Mouse (Mus musculus): ENCODE results near the gene Filip1. TPM values are rescaled to one million over a fixed set of nuclear protein-coding genes. Genes with fewer than 3 reads are reported as not detected.
A peak's percentile ranks its signal among the peaks of the same experiment; 100 is the strongest.

Gene Filip1
- total and polyA plus RNA-seq, 3 experiments = not detected

DNA sequence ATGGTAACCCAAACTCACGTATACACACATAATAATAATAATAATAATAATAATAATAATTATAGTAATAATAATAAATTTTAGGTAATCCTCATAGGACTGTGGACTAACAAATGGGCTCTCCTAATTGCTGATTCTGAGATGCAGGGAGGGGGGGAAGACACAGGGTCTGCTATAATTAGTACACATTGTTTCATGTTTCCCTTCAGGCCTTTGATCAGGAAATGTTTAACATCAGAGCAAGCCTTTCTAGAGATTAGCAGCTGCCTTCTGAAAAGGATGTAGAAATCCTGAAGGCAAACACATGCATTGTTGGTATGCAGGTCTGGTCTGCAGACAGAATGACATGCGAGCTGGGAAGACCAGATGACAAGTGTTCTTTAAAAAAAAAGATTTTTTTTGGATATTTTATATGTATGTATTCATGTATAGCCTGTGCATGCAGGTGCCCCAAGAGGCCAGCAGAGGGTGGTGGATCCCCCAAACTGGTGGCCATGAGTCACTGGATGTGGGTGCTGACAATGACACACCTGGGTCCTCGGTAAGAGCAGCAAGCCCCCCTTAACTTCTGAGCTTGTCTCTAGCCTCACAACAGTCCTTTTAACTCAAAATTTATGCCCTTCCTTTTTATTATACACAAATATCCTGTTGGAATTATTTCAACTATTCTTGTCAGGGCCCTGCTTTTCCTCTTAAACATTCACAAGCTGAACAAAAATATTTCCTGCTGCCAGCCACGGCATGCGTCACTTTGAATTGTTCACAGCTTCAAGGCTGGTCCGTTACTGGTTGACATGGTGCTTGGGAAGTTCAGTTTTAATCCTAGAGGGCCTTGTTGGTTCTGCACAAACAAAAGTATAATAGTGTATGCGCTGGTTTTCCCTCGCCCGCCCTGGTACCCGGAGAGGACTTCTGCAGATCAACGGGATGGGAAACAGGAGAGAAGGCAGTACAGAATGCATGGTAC, 127.1 kb downstream of the Filip1 start:
- H3K27me3 ChIP-seq (ENCODE audit: control insufficient read depth in 1 of 2, insufficient read depth in 2 of 2, low read length in 2 of 2) = peaks cover 0 to 1% of the 10 kb centered on the region in 2 experiments; a peak in 3 of 4 replicates
- H3K79me2 ChIP-seq (ENCODE audit: control insufficient read depth, insufficient read depth, low read length, poor library complexity) = no peaks in the 10 kb centered on the region
- no peak overlapping the region for H3K27ac ChIP-seq (ENCODE audit: control insufficient read depth, low read depth, low read length)
- no peak overlapping the region for H3K9ac ChIP-seq (ENCODE audit: control insufficient read depth, low read depth, low read length, poor library complexity, severe bottlenecking)
- no peaks in the 10 kb centered on the region for H3K9me3 ChIP-seq (replicated peaks; ENCODE audit: insufficient read depth, low read length)
- no peaks in the 10 kb centered on the region for H3K4me1 ChIP-seq (ENCODE audit: control insufficient read depth in 1 of 2, insufficient read depth in 2 of 2, low read length in 2 of 2)
- TF ChIP-seq ETS1 (IDR thresholded peaks at IDR 0.05; ENCODE audit: low read depth, low read length) (no peak), MAZ (IDR thresholded peaks at IDR 0.05; ENCODE audit: low read depth, low read length) (no peak), NRF1 (IDR thresholded peaks at IDR 0.05; ENCODE audit: insufficient read depth, low read depth, low read length, poor library complexity, severe bottlenecking) (no peak), ZNF384 (IDR thresholded peaks at IDR 0.05; ENCODE audit: low read depth, low read length) (no peak), MYB (IDR thresholded peaks at IDR 0.05; ENCODE audit: low read depth, low read length) (no peak), CHD1 (IDR thresholded peaks at IDR 0.05; ENCODE audit: low read depth, low read length) (no peak), SMC3 (IDR thresholded peaks at IDR 0.05; ENCODE audit: low read depth, low read length) (peak; percentile 56), CTCF (IDR thresholded peaks at IDR 0.05 in 2 of 3, conservative IDR thresholded peaks at IDR 0.05 in 1 of 3; ENCODE audit: control insufficient read depth in 1 of 3, insufficient read depth in 1 of 3, low read depth in 2 of 3, low read length in 3 of 3, poor library complexity in 1 of 3, severe bottlenecking in 1 of 3) (peak in 2 of 3 experiments; percentile 33 to 45; a peak in 4 of 6 replicates), RAD21 (IDR thresholded peaks at IDR 0.05; ENCODE audit: low read depth, low read length) (peak; percentile 9), MAFK (IDR thresholded peaks at IDR 0.05; ENCODE audit: borderline replicate concordance, low read depth, low read length) (no peak), HCFC1 (IDR thresholded peaks at IDR 0.05; ENCODE audit: low read depth, low read length) (no peak), E2F4 (IDR thresholded peaks at IDR 0.05; ENCODE audit: borderline replicate concordance, low read depth, low read length) (no peak), GABPA (IDR thresholded peaks at IDR 0.05; ENCODE audit: low read depth, low read length) (no peak), TCF12 (IDR thresholded peaks at IDR 0.05; ENCODE audit: low read depth, low read length) (no peak), ZC3H11A (IDR thresholded peaks at IDR 0.05; ENCODE audit: low read depth, low read length) (no peak), MYC (IDR thresholded peaks at IDR 0.05; ENCODE audit: low read depth, low read length) (no peak), POLR2AphosphoS2 (IDR thresholded peaks at IDR 0.05; ENCODE audit: low read length) (no peak)
- no peak for DNase-seq (ENCODE audit: low read depth, low spot score)
- no peaks in the 10 kb centered on the region for H3K36me3 ChIP-seq (ENCODE audit: control insufficient read depth in 1 of 2, insufficient read depth in 2 of 2, low read length in 2 of 2)
- H3K4me3 ChIP-seq (ENCODE audit: control insufficient read depth in 1 of 2, insufficient read depth in 1 of 2, low read depth in 2 of 2, low read length in 2 of 2) = no peak overlapping the region

DNA sequence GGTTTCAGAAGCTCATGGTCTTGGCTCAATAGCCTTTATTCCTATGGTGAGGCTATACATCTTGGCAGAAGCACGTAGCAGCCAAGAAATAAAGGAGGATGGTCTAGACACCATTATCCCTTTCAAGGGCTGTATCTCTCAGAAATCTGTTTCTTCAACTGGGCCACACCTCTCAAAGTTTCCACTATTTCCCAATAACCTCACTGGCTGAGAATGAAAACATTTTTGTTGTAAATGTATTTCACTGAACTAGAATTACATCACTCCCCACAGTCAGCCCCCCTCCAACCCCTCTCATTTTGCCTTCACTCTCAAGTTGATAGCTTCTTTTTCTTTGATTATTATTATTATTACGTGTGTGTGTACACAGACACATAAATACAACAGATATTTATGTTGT, 129.5 kb downstream of the Filip1 start:
- H3K79me2 ChIP-seq (ENCODE audit: control insufficient read depth, insufficient read depth, low read length, poor library complexity) = no peaks in the 10 kb centered on the region
- no peaks in the 10 kb centered on the region for H3K9me3 ChIP-seq (replicated peaks; ENCODE audit: insufficient read depth, low read length)
- no peak overlapping the region for H3K4me3 ChIP-seq (ENCODE audit: control insufficient read depth in 1 of 2, insufficient read depth in 1 of 2, low read depth in 2 of 2, low read length in 2 of 2)
- H3K27me3 ChIP-seq (ENCODE audit: control insufficient read depth in 1 of 2, insufficient read depth in 2 of 2, low read length in 2 of 2) = peaks cover 0 to 1% of the 10 kb centered on the region in 2 experiments; a peak in 3 of 4 replicates
- H3K36me3 ChIP-seq (ENCODE audit: control insufficient read depth in 1 of 2, insufficient read depth in 2 of 2, low read length in 2 of 2) = no peaks in the 10 kb centered on the region
- no peak overlapping the region for H3K9ac ChIP-seq (ENCODE audit: control insufficient read depth, low read depth, low read length, poor library complexity, severe bottlenecking)
- TF ChIP-seq GATA1 (IDR thresholded peaks at IDR 0.05; ENCODE audit: low read depth, low read length) (no peak), MYB (IDR thresholded peaks at IDR 0.05; ENCODE audit: low read depth, low read length) (no peak), ZC3H11A (IDR thresholded peaks at IDR 0.05; ENCODE audit: low read depth, low read length) (no peak), MAX (IDR thresholded peaks at IDR 0.05; ENCODE audit: low read length) (no peak), TBP (IDR thresholded peaks at IDR 0.05; ENCODE audit: low read depth, low read length) (no peak), ELF1 (IDR thresholded peaks at IDR 0.05; ENCODE audit: low read depth, low read length) (no peak), BHLHE40 (IDR thresholded peaks at IDR 0.05; ENCODE audit: borderline replicate concordance, low read depth, low read length) (no peak), JUND (IDR thresholded peaks at IDR 0.05; ENCODE audit: low read depth, low read length) (no peak), ZNF384 (IDR thresholded peaks at IDR 0.05; ENCODE audit: low read depth, low read length) (no peak), SIN3A (IDR thresholded peaks at IDR 0.05; ENCODE audit: low read length) (no peak), HCFC1 (IDR thresholded peaks at IDR 0.05; ENCODE audit: low read depth, low read length) (no peak), UBTF (IDR thresholded peaks at IDR 0.05; ENCODE audit: borderline replicate concordance, insufficient read depth, low read depth, low read length) (no peak), ETS1 (IDR thresholded peaks at IDR 0.05; ENCODE audit: low read depth, low read length) (no peak)
- H3K27ac ChIP-seq (ENCODE audit: control insufficient read depth, low read depth, low read length) = no peak overlapping the region
- no peaks in the 10 kb centered on the region for H3K4me1 ChIP-seq (ENCODE audit: control insufficient read depth in 1 of 2, insufficient read depth in 2 of 2, low read length in 2 of 2)
- no peak for DNase-seq (ENCODE audit: low read depth, low spot score)

Data from MEL (cell line).